Mouse (Mus musculus) adrenal gland, adult (tissue): ENCODE measurements at regions not wholly inside any gene's neighbourhood (a gene's known extent, or its start where the extent isn't known, plus 50 kb on each side); places are given as distances from the start of the nearest gene placed in this dataset.

Experiments used
- DNase-seq, 2 experiments: peaks; one replicate each; pipeline ENCODE4 v3.0.0; 2022 to 2023; ENCODE audit warnings: low spot score in 1 of 2; ENCODE audit not compliant: inconsistent age in 2 of 2

DNA sequence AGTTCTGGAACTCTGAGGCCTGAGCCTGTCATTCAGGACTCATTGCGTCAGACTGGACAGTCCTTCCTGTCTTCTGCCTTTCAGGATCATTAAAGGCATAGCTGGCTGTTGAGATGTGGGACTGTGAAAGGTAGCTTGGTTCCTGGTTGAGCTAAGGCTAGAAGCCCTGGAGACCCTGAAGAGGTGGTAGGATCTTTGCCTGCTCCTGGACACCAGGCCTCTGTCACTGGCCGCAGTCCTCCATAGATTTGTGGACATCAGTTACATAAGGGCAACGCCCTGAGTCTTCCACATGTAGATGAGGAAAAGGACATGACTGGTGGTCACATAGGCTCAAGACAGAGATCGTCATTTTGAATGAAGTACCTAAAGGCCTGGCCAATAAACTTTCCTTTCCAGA lies 127.9 kb downstream of the Opa1 start:
- DNase-seq: no peak

DNA sequence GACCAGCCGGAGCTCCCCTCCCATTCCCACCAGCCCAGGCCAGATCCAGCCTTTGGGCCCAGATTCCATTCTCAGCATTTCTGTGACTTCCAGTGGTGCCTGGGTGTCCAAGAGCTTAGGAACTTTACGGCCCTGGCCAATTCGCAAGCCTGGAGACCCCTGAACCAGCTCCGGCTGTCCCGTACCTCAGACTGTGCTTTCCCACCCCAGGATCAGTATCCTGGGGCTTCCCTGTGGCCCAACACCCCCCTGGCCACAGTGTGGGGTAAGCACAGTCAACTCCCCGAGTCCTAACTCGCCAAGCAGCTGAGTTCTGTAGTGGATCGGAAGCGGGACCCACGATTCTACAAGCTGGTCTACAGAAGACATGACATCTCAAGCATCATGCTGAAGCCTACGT lies 128.5 kb downstream of the Opa1 start:
- no peak for DNase-seq

- DNase-seq: peak in 1 of 2 experiments; percentile 44
Measured at GRCm38 (mm10) chr16:29709072-29709471, 129.9 kb downstream of the Opa1 start.

GRCm38 (mm10) chr16:29711386-29711785 lies 132.3 kb downstream of the Opa1 start:
- DNase-seq: no peak

DNA sequence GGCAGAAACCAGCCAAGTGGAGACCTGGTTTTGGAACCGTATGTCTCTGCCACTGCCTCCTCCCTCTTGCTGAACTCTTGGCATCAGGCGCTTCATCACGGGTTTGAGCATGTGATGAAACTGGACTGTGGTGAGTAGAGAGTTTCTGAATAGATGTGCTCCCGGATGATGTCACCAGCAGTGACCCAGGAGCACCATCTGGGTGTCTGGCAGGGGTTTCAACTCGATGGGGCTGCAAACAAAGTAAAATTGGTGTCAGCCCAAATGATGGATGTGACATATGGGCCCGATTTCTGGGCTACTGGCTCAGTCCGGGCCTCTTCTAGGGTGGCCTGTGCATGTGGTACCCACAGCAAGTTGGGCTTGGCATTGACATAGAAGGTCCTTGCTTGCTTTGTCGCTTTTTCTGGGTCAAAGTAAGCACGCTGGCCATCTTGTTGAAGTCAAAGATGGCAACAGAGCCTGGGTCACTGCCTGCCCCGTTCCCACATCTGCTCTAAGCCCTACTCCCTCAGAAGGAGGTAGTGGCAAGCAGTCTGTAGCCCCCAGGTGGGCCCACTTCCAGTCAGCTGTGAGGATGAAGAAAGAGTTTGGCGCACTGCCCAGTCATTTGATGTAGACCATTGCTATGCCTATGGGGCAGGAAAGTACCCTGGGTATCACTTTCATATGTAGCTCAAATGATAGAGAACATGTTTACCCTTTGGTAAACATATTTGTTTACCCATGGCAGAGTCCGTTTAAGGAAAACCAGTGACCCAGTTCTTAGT lies 133.0 kb downstream of the Opa1 start:
- DNase-seq: no peak

DNA sequence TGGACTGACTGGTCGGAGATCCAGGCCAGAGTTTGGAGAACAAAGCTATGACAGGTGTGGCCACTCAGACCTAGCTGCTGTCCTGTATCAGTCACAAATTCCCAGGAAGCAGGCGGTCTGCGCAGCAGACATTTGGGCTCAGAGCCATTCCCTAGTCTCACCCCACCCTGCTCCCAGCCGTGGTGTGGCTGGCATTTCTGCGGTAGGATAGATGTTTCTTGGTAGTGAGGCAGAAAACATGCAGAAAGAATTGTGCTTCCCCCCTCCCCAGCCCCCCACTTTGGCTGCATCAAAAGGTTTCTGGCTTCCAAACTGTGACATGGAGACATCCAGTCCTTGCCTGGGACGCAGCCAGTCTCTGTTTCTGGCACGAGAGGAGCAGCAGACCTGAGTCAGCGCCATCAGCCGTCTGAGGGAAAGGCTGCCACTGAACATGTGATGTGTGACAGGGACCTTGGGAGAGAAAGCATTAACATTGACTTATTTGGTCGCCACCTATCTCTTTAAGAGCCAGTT lies 135.5 kb downstream of the Opa1 start:
- DNase-seq: peak; percentile 77 to 81

DNA sequence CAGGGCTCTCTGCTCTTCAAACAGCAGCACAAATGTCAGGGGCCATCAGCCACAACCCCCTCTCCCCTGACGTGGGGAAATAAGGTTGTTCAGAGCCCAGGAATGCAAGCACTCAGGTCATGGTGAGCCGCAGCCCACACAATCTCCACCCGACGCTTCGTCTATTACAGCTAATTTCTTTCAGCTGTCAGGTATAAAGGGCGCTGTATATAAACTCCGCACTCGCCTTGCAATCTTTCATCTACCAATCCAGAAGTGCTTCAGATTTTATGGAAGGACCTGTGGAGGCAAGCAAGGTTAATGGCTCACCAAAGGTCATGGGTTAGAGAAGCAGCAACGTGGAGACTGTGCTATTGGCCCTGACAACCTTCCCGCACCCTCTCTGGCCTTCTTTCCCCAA lies 139.8 kb downstream of the Opa1 start:
- DNase-seq: no peak

GRCm38 (mm10) chr16:29719571-29720451 lies 140.7 kb downstream of the Opa1 start:
- DNase-seq: no peak

DNA sequence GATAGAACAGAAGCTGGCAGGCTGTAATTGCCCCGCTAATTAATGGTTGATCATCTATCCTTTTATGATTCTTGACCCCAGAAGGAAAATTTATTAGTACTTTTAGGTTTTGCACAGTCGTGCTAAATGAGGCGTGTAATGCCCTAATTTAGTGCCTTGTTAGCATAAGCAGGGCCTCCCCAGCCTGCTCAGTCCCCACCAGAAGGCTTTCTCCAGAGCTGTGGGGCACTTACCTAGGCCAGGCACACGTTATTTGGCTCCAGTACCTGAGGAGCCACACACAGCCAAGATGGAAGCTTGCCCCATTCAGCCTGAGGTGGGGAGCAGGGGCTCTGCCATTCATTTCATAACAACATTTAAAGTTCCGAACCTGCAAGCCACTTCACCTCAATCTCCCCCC lies 146.0 kb downstream of the Opa1 start:
- no peak for DNase-seq

GRCm38 (mm10) chr16:29725563-29725962 lies 146.4 kb downstream of the Opa1 start:
- no peak for DNase-seq

DNA sequence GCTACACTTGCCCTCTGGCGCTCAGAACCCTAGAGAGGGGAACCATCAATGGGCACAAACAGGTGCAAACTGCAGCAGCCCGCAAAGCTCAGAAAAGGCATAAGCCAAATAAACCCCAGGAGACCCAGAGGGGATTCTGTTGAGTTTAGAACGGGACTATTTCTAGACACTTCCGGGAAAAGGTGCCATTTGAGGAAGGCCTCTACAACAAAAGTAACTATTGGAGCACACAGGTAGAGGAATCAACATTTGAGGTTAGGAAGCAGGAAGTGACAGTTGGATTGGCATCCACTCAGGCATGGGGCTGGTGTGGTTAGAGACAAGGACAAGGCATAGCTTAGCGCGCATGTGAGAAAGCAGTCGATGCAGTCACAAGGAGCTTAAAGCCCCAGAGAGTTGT lies 148.3 kb downstream of the Opa1 start:
- no peak for DNase-seq

- DNase-seq: peak; percentile 82 to 94
Measured at GRCm38 (mm10) chr16:29728769-29729481, 149.8 kb downstream of the Opa1 start.

- no peak for DNase-seq
Measured at GRCm38 (mm10) chr16:29730010-29730409, 150.9 kb downstream of the Opa1 start.

DNA sequence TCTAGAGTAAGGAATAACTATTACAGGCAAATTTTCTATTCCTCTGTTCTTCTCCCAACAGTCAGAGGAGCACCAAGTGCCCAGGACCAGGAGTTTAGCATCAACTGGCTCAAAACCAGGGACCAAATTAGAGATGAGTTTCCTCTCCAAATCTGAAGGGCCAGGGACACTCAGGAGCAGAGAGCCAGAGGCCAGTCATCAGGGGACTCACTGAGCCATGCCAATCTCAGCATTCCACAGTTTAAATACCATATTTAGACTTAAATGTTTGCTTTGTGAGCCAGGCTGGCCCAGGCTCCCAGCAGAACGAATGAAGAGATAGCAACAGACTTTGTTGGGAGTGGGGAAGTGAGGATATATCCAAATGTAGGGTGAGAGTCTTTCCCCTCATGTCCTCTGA lies 153.8 kb downstream of the Opa1 start:
- DNase-seq: no peak

- DNase-seq: no peak
Measured at GRCm38 (mm10) chr16:29733847-29734246, 154.7 kb downstream of the Opa1 start.

DNA sequence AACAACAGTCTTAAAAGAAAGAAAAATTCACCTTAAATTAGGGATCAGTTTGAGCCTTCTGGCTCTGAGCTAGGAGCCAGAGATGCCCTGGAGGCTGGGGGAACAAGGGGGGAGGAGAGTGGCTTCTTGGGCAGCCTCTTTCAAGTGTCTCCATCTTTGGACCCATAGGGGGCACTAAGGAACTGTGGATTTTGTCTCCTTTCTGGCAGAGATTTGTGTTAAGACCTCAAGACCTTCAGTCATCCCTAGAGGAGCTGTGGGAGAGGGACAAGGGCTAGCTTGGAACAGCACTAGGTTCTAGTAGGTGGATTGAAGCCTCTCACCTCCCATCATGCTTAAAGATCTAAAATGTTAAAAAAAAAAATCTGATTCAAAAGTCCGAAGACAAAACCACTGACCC lies 155.2 kb downstream of the Opa1 start:
- peak; percentile 62 to 86 for DNase-seq

DNA sequence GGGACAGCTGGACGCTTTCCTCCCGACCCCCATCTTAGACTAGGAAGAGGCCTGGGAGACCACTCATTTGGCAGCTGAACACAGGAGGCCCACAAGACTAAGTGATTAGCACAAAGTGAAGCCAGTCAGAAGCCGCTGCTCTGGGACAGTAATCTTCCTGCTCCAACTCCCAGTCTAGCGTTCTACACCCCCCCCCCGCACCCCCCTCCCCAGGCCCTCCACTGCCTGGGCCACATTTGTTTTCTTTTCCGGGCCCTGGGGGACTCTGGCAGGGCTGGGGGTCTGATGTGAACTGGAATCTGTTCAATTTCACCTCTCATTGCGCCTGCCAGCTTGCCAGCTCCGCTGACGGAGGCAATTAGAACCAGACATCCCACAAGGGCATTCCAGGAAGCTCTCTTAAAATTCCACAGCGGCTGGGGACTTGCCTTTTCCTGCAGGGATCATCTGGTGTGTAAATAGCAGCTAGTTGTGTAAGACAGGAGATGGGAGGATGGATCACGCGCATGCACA lies 155.7 kb downstream of the Opa1 start:
- DNase-seq: peak in 1 of 2 experiments; percentile 57

DNA sequence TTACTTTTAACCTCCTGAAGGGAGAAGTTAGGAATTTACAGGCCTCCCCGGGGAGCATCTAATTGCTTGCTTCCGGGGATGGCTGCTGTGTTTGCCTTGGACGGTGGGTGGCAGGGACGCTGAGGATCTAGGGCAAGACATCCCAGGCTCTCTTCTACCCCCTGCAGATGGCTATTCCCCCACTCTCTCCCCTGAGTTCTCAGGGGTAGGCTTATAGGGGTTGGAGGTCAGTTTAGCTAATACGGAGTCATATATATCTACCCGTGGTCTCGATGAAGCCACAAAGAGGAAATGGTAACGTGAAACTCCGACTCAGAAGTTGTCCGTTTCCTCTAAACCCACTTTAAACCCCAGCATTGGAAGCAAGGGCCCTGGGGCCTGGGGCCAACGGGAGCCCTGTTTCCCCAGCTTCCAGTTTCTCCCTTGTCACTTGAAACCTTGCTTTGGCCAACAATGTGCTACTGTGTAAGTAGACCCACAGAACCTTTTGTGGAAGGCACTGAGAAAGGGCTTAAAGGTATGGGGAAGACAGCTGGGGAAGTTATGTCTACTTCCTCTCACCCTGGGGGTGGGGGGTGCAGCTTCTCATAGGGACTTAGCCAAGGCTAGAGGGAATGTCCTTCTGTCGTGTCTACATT lies 156.4 kb downstream of the Opa1 start:
- peak in 1 of 2 experiments; percentile 38 for DNase-seq

GRCm38 (mm10) chr16:29736211-29736610 lies 157.1 kb downstream of the Opa1 start:
- DNase-seq: no peak

DNA sequence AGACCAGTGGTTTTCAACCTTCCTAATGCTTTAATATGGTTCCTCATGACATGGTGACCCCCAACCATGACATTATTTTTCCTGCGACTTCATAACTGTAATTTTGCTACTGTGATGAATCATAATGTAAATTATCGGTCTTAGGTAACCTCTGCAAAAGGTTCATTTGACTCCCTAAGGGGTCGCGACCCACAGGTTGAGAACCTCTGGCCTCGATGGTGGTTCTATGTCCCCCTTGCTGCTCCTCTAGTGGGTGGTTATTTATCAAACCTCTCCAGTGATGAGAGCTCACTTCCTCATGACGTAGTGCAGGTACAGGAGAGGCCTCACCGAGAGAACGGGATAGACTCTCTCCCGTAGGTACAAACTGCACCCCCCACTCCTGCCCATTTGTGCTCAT lies 158.9 kb downstream of the Opa1 start:
- no peak for DNase-seq
